Mouse (Mus musculus) heart, adult 2 months (tissue): ENCODE results near the gene Map3k7. TPM values are rescaled to one million over a fixed set of nuclear protein-coding genes. Genes with fewer than 3 reads are reported as not detected.

ENCODE experiments used
- DNase-seq, 2 experiments: peaks; one replicate each; pipeline ENCODE4 v3.0.0; 2021
- H3K27ac ChIP-seq: fragments of 200-600 bp; 2 replicates; pipeline ENCODE4 v1.8.1; 2022
- H3K27me3 ChIP-seq: fragments of 200-500 bp; 2 replicates; pipeline ENCODE4 v1.6.1; 2012; ENCODE audit warnings: mild to moderate bottlenecking, low read length, inconsistent platforms, mixed read lengths; ENCODE audit not compliant: control insufficient read depth, insufficient read depth
- H3K36me3 ChIP-seq: fragments of 200-500 bp; 2 replicates; pipeline ENCODE4 v1.6.1; 2012; ENCODE audit warnings: low read length, inconsistent platforms; ENCODE audit not compliant: control insufficient read depth, insufficient read depth
- H3K4me1 ChIP-seq: fragments of 200-500 bp; 2 replicates; pipeline ENCODE4 v1.6.1; 2011; ENCODE audit warnings: low read length; ENCODE audit not compliant: control insufficient read depth, insufficient read depth
- H3K4me3 ChIP-seq: fragments of 200-600 bp; 2 replicates; pipeline ENCODE4 v1.8.1; 2022
- H3K79me2 ChIP-seq: fragments of 200-500 bp; replicated peaks from 2 replicates; pipeline ENCODE4 v1.6.1; 2012; ENCODE audit warnings: mild to moderate bottlenecking, inconsistent platforms, low read length, moderate library complexity, mixed read lengths; ENCODE audit not compliant: control insufficient read depth, insufficient read depth
- H3K9ac ChIP-seq: fragments of 200-500 bp; 2 replicates; pipeline ENCODE4 v1.6.1; 2012; ENCODE audit warnings: low read depth, mild to moderate bottlenecking, control low read depth, inconsistent platforms, low read length, mixed read lengths
- CTCF ChIP-seq: fragments of 200-600 bp; IDR thresholded peaks from 2 replicates; pipeline ENCODE4 v1.8.1; 2022; ENCODE audit warnings: antibody characterized with exemption, mild to moderate bottlenecking, moderate library complexity
- EP300 ChIP-seq: fragments of 200-500 bp; IDR thresholded peaks from 2 replicates; pipeline ENCODE4 v1.6.1; 2011; ENCODE audit warnings: low read depth, low read length, control low read depth; ENCODE audit not compliant: insufficient read depth
- POLR2A ChIP-seq: fragments of 200-500 bp; IDR thresholded peaks from 2 replicates; pipeline ENCODE4 v1.6.1; 2011; ENCODE audit warnings: mild to moderate bottlenecking, low read depth, low read length, control low read depth; ENCODE audit not compliant: insufficient read depth
- WGBS: fragments of 180-500 bp; shearing (Covaris S2); methylation state at CpG from one replicate; pipeline ENCODE4 v1.1.7; 2018; 5-methylcytosine and 5-hydroxymethylcytosine counted together
- intact Hi-C: fragments of 180-260 bp; cut with DNase I; formaldehyde crosslinking; loops from one replicate; pipeline ENCODE4 v1.15.1; 2025
- polyA plus RNA-seq: library from polyadenylated mRNA; depleted of rRNA; stranded (reverse); fragments of >200 nt; gene quantifications from 2 replicates; pipeline ENCODE4 v1.2.3, GENCODE M21; 2012
- total RNA-seq, 2 experiments: library from RNA; stranded (reverse); gene quantifications; 2 replicates each; pipeline ENCODE4 v1.2.3; 2021

Gene Map3k7
- total and polyA plus RNA-seq, 3 experiments: 34.9 to 45.9 (median 42.6) TPM

GRCm38 (mm10) chr4:32063291-32063690 lies 99.4 kb downstream of the Map3k7 start:
- H3K27ac ChIP-seq: no peak overlapping the region
- no peaks in the 10 kb centered on the region for H3K36me3 ChIP-seq
- H3K27me3 ChIP-seq: no peaks in the 10 kb centered on the region
- intact Hi-C loops: no loop called here
- TF ChIP-seq CTCF (no peak), EP300 (no peak), POLR2A (no peak)
- 85% methylated on average over 3 of the region's 3 CpGs for WGBS
- H3K4me1 ChIP-seq: no peaks in the 10 kb centered on the region
- no peak overlapping the region for H3K9ac ChIP-seq
- no peak for DNase-seq
- no peak overlapping the region for H3K4me3 ChIP-seq
- no peaks in the 10 kb centered on the region for H3K79me2 ChIP-seq
